Mouse (Mus musculus) liver, adult 2 months (tissue): Measurements from ENCODE around the gene Dyrk1a.

Experiments
- CTCF ChIP-seq: fragments of 200-500 bp; IDR thresholded peaks from 2 replicates; pipeline ENCODE4 v1.5.1; 2011; ENCODE audit warnings: low read depth, low read length, control low read depth
- POLR2A ChIP-seq: fragments of 200-500 bp; IDR thresholded peaks from 2 replicates; pipeline ENCODE4 v1.6.1; 2011; ENCODE audit warnings: low read length, control low read depth; ENCODE audit not compliant: insufficient read depth; ENCODE audit errors: extremely low read depth

- TF ChIP-seq CTCF (no peak), POLR2A (no peak)
These were observed 161.2 kb downstream of the Dyrk1a start for GRCm38 (mm10) chr16:94731027-94731426.
